Mouse (Mus musculus) ES-E14 (cell line): ENCODE measurements around the gene Nrxn3.

ENCODE experiments used
- CHD2 ChIP-seq: IDR thresholded peaks from 2 replicates; pipeline ENCODE4 v1.6.1; 2014; ENCODE audit warnings: mild to moderate bottlenecking, low read depth, low read length, inconsistent platforms
- ZC3H11A ChIP-seq: IDR thresholded peaks from 2 replicates; pipeline ENCODE4 v1.6.1; 2012; ENCODE audit warnings: low read depth, mild to moderate bottlenecking, inconsistent platforms, low read length, borderline replicate concordance
- ZNF384 ChIP-seq: IDR thresholded peaks from 2 replicates; pipeline ENCODE4 v1.6.1; 2012; ENCODE audit warnings: low read depth, low read length, inconsistent platforms

GRCm38 (mm10) chr12:88705959-88706358 is 16.7 kb upstream of the Nrxn3 start:
- TF ChIP-seq ZC3H11A (no peak), ZNF384 (no peak), CHD2 (no peak)
